Mouse (Mus musculus) lung, postnatal 4 days (tissue): ENCODE measurements around the gene Rps21.

Experiments used
- DNase-seq, 2 experiments: peaks; one replicate each; pipeline ENCODE4 v3.0.0; 2021

The Rps21 gene

DNA sequence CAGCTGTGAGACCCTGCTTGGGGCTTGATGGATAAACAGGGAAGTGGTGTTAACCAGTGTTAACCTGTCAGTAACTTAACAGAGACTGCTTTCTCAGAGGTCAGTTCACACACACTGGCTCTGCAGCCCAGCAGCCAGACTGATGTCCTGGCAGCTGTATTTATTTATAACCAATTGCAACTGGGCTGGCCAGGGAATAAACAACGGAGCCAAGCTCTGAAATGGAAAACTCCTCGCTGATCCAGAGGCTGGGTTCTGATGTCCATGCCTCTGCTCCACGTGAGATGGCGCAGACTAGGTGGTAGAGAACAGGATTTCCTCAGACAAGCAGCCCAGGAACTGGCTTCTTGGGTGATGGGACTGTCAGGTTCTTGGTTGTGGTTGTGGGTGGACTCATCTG, 34.8 kb downstream of the Rps21 start:
- DNase-seq, result peak in 1 of 2 experiments; percentile 45

DNA sequence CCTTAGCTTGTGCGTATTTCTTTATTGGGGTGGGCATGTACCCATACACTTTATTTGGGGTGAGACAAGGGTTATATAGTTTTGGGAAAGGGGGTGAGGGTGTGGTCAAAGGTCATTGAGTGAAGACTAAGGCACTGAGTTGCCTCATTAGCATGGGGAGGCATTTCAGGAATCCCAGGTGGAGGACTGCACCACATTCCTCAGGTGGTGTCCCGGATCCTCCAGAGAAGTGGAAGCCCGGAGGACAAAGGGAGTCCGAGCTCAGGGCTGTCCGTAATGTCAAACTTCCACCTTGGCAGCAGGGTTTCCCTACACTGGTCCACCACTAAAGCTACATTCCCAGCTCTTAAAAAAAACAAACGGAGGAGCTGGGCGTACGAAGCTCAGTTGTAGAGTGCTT, 35.7 kb downstream of the Rps21 start:
- no peak for DNase-seq

DNA sequence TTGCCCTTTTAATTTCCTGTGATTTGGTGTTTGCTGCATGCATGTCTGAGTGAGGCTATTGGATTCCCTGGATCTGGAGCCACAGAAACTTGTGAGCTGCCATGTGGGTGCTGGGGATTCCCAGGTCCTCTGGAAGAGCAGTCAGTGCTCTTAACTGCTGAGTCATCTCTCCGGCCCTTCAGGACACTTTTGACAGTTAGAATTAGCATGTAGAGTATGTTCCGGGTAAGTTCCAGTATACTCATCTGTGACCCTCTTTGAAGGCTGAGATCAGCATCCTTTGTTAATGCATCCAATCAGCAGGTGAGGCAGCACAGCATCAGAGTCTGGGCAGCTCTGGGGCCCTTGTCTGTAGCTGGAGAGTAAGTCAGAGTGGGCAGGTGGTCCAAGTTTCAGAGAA, 43.1 kb downstream of the Rps21 start:
- no peak for DNase-seq

DNA sequence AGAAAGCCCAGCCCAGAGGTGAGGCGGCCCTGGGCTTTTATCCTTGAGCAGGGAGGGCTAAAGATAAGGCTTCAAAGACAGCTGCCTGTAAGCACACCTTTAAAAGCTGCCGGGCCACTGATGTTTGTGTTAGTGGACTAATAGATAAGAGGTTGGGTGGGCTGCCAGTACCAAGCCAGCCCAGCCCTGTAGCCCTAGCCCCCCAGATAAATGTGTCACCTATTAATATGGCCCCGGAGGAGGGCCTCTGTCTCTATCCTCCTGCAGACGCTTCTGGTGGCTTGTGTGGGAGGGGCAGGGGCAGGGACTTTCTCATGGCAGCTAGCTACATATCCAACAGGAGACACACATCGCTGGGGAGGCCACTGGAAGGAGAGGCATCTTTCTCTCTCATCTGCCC, 43.6 kb downstream of the Rps21 start:
- no peak for DNase-seq

DNA sequence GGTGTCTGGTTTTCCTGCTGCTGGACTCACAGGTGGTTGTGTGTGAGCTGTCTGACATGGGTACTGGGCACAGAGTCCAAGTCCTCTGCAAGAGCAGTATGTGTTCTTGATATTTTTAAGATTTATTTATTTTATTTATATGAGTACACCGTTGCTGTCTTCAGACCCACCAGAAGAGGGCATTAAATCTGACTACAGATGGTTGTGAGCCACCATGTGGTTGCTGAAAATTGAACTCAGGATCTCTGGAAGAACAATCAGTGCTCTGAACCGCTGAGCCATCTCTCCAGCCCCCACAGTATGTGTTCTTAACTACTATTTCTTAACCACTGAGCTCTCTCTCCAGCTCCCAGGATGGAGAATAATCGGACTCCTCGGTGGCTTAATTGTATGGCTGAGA, 45.0 kb downstream of the Rps21 start:
- DNase-seq, result no peak

DNA sequence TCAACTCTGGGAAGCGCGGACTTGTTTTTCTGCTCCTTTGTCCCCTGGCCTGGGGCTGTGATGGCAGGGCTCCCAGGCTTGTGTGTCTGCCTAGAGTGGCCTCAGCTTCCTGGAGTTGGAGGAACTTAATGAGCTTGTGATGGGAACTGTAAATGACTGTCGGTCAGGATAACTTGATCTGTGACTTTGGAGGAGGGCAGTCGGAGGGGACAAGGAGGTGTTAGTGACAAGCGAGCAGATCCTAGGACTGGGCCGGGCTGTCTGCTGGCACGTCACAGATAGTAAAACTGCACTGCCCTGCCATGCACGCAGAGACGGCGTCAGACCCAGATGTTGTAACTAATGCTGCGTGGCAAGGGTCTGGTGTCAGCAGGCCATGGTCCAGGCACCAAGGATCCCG, 46.3 kb downstream of the Rps21 start:
- DNase-seq, result peak; percentile 73 to 93

DNA sequence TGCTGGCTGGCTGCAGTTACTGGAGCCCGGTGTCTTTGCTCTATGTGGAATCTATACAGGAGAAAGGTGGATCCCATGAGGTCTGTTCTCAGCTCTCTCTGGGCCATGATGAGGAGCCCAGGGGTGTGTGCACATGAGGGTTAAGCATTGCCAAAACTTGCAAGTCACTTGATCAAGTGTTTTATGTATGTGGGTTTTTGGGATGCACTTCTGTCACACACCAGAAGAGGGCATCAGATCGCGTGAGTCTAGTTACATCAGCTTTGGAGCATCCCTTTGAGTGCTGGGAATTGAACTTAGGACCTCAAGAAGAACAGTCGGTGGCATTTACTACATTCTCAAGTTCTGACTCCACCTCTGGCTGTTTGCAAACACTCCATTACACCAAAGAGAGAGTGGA, 47.4 kb downstream of the Rps21 start:
- no peak for DNase-seq

DNA sequence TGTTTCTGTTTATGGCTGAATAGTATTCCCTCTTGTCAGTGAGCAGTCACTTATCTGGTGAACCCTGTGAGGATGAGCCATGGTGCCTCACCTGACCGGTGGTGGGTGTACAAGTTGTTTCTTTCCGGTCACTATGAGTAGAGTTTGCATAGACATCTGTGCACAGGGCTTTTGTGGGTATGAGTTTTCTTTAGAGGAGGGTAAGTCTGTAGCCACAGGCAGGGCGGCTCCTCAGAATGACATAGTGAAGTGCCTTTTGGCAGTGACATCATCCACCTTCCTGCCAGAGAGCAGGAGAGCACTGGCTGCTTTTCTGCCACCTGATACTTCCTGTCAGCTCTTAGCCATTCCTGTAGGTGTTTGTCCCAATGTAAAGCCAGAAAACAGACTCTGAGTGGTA, 48.3 kb downstream of the Rps21 start:
- DNase-seq, result no peak

DNA sequence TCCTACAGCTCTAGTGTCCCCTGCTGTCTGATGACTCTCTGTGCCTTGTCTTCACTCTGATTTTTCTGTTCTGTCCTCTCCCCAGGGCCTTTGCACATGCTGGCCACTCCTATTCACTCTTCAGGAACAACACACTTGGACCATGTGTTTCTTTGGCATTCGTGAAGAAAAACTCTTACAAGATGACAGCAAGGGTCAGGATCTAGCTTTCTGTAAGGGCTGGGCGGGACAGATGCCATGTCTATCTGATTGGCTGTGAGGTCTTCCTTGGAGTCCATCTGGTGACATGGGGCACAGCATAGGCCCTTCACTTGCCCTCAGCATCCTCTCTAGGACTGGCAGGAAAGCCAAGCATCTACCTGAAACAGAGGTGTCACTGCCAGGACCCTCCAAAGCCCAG, 48.8 kb downstream of the Rps21 start:
- peak in 1 of 2 experiments; percentile 64 for DNase-seq

DNA sequence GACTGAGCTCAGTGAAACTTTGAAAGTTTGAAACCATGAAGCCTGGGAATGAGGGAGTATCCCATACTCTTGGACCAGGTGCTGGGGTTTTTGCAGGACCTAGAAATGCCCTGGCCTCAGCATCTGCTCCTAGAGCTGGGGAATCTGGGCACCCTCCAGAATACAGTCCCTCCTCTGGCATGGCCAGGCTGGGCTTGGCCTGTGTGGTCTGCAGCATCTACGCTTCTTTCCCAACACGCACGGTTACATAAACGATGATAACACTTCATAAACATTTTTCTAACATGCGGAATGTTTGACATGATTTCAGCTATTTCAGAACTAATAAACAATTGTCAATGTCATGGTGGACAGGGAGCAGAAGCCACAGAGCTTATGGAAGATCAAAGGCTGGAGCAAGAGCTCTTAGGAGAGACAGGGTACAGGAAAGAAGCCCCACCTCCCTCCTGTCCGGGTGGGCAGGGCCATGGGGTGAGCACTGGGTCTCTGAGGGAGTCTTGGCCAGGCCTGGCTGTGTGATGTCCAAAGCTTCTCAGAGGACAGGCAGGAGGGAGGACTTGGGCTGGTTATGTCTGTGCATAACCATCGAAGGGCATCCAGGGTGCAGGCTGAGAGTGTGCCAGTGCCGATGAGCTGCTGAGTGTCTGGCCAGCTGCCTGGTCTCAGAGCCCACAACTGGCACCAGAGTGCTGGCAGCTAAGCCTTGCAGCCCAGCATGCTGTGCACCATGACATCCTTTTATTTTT, 49.4 kb downstream of the Rps21 start:
- DNase-seq, result peak; percentile 73 to 92

DNA sequence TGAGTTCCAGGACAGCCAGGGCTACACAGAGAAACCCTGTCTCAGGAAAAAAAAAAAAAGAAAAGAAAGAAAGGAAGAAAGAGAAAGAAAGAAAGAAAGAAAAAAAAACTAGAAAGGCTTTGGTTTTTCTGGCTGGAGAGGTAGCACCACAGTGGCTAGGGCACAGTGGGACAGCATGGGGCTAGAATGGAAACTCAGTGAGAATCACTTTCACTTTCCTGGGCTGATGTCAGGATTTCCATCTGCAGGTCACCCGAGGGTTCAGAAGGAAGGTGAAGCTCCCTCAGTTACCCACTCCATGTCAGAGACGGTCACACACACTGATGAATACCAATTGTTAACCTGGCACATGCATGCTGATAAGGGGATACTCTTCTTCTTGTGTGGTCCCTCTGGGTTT, 50.5 kb downstream of the Rps21 start:
- DNase-seq, result no peak
